Mouse (Mus musculus) naive thymus-derived CD4-positive, alpha-beta T cell, adult 2 months (primary cell): Measurements from ENCODE around the gene Ttc13.

Experiments
- DNase-seq: peaks from one replicate; pipeline ENCODE4 v3.0.0-alpha.2; 2011; ENCODE audit warnings: low read depth

The Ttc13 gene

DNA sequence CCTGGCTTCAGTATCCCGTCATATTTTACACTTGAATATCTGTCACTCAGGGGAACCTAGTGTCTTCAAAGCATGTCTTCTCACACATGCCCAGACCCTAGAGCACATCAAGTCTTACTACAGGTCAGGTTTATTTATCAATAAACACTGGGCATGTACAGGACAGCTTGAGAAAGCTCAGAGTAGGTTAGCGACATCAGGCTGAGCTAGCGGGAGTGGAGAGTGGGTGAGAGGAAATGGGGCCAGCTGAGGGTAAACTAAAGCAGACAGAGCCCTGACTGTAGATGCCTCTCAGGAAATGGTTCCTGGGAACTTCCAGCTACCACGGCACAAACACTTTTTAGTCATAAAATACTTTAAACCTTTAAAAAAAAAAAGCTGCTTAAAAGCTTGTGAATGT, 18.3 kb downstream of the Ttc13 start:
- DNase-seq = peak; percentile 58

DNA sequence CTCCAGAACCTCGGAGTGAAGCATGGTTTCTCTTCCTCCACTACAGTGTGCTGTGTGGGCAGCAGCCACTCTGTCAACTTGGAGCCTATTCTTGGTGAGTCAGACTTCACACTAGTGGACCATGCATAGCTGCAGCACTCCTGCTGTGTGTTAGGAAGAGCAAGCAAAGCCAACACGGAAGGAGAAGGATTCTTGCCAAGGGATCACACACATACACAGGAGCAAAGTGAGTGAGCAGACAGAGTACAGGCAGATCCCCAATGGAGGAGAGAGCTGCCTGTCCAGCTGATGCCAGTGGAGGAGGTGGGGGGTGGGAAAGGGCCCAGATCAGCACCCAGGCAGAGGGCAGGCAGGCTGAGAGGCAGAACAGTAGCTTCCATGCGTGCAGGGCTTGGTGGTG, 19.6 kb downstream of the Ttc13 start:
- DNase-seq = no peak

DNA sequence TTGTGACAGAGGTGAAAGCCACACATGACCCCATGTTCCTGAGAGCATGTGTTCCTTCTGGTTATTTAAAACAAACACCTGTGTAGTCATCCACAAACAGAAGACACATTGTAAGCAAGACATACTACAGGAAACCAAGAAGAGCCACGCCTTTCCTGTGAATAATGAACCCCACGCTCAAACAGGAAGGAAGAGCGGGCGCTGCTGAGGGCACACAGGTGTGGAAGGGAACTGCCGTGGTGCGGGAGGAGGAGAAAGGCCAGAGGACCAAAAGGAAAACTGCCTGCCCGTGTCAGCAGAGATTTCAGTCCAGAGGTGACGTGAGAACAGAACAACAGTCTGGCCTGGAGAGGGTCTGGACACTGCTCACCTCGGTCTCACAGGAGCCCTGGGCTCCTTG, 20.8 kb downstream of the Ttc13 start:
- DNase-seq = peak; percentile 82

DNA sequence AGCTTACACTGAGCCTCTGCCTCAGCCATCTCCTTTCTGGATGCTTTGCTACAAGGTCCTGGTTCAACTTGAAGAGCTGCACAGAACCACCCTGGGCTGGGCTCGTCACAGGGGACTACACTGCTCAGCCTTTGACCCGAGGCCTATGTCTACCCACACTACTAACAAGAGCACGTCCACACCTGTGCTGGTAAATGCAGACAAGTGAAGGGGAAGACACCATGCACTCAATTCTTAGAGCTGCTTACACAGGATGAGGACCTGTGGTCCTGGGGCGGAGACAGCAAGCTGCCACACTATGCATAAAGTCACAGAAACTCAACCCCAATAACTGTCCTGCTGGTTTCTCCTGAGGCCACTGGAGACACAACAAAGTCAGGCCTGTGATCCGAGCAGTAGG, 21.5 kb downstream of the Ttc13 start:
- DNase-seq = peak; percentile 40

DNA sequence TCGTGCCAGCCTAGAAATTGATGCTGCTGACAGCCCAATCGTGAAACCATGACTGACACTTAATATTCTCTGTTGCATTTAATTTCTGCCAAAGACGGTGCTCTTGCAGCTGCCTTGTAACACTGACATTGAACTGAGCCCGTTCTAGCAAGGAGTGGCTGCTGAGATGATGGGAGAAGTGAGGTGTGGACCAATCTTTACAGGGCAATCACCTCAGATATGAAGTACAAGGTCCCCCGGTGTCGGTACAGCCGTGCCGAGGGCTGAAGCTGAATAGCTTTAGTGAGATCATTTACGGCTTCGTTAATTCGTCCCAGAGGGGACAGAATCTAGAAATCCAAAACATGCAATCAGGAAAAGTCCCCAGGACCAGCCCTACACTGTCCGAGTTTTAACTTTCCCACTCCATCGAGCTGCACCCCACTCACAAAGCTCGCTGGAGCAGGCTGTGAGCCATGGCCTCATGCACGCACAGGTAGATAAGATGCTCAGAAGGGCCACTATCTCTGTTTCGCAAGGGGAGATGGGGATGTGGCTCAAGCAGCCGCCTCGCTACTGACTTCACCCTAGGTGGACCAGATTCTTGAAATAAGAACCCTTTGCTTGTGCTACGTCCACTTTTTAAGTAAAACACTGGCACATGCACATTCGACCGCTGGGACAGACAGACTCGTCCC, 26.2 kb downstream of the Ttc13 start:
- DNase-seq = no peak

DNA sequence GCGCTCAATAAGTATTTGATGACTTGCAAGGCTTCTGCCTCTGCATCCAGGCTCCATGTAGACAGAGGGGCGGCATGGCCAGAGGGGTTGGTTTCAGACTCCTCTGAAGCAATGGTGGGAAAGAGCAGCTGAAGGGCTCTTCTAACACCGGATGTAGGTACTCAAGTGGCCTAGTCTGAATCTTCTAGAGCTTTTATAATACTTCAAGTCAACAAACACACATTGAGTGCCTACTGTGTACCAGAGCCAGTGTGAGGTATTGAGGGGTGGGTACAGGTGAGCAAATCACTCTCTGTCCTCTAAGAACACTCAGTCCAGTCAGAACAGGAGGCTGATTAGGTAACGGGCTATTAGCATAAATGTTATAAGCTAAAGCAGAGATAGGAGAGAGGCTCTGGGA, 30.1 kb downstream of the Ttc13 start:
- no peak for DNase-seq

DNA sequence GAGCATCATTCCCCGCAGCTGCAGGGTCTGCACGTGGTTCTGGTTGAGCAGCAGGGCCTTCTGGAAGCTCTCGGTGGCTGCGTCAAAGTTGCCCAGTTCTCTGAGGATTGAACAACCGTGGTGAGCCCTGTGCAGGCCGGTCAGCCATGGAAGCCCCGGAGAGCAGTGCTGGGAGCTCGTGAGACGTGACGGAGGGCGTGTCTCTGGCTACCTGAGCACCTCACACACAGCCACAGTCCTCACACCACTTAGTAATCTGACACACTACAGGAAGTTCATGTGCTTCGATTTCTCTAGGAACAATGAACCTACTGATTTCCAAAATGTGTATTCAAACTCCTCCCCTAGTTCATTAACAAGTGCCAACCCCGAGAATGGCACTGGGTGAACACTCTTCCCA, 32.9 kb downstream of the Ttc13 start:
- DNase-seq = no peak

DNA sequence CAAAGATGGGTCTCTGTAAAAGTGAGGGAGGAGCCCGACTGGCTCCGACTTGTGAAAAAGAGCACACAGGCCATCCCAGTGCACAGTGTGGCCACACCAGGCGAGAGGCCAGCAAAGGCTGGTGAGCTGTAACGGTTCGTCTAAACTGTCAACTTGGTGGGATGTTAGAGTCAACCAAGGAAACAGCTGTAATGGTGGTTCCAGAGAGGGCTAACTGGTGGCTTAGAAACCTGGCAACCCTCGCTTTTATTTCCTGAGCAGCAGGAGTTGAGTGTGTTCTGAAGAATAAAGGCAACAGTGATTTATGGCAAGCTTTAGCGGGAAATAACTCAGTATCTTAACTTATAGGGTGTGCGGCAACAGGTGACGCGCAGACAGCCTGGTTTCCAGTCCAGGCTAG, 39.6 kb downstream of the Ttc13 start:
- DNase-seq = no peak

DNA sequence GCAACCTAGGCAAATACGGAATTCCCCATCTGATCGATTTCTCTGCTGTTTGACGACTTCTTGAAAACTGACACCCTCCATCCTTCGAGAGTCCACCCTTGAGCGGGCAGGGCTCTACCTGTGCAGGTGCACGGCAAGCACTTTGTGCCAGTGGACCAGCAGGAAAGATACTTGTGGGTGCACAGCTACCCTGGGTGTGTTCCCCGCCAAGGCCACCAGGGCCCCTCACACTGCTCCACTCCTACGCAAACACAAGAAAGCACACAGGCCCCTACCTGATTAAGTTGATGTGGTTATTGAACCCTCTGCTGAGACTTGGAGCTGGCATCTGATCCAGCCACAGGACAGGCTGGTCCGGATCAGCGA, 40.0 kb downstream of the Ttc13 start:
- DNase-seq = no peak

DNA sequence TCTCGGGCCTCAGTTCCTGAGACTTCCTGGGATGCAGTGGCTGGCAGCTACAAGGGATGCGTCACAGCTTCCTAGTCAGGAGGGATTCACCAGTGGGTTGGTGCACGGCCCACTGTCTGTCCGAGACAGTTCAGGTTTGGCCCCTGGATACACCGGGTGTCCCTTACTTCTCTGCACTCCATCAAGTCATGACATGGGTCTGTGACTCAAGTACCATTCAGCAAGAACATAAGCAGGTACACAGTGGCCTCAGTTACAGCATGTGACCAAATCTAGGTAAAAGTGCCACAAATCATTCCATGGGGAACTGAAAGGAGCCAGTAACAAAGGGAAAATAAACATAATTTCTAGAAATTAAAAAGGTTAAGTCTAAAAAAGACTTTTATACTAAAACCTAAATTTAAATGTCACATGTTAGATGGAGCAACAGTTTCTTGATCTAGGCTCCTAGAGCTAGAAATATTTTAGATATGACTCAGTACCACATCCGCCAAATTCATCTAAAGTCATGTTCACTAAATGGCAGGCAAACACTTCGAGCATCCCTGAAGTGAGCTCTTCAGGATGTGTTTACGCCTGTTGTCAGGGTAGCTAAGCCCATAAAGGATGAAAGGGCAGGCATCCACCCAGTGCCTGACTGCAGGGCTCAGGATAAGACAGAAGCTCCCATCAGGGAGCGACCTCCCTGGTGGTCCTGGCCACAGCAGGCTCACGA, 40.5 kb downstream of the Ttc13 start:
- no peak for DNase-seq

DNA sequence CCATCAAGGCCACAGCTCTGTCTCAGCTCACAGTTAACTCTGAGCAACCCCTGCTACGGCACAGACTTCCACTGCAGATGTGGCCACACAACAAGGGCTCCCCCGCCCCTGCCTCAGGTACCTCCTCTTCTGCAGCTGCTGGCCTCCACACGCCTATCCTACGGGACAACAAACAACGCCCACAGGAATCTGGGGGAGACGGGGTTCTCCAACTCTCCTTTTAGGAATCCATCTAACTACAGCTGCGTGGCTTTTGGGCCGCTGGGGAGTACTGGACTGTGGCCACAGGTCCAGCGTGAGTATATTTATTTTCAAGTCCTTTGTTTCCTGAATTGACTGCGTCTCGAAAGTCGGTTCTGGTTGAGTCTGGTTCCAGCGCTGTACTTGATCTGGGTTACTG, 43.5 kb downstream of the Ttc13 start:
- no peak for DNase-seq

DNA sequence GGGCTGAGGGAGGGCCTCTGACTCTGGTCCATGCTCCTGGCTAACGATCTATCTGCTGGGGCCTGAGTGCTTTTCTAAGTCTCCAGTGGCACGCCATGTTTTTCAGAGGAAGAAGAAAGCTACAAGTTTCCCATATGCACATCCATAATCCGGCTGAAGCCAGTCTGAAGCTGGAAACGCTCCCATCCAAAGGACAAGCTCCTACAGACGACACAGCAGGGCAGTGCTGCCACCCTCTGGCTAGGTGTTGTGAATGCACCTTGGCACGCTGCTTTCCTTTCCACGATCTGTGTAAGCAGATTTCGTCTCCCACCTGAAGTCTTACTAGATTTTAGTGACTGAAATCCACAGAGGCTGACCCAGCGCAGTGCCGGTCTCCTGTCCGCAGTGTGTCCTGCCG, 44.3 kb downstream of the Ttc13 start:
- peak; percentile 65 for DNase-seq

DNA sequence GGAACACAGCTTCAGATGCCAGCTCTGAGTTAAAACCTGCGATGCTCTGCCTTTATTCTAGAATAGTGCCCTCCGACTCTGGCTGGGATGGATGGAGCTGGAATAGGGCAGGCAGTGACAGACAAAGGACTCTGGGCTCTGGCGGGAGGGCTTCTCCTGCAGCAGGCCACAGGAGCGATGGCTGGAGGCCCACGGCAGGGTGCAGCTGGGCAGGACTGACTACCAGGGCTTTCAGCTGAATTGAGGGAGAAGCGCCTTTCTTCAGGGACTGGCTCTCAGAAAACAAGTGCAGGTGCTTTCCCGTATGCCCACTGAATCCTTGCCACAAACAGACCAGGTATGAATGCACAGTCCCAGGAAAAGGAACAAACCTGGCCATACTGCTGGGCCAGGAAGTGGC, 44.7 kb downstream of the Ttc13 start:
- no peak for DNase-seq

DNA sequence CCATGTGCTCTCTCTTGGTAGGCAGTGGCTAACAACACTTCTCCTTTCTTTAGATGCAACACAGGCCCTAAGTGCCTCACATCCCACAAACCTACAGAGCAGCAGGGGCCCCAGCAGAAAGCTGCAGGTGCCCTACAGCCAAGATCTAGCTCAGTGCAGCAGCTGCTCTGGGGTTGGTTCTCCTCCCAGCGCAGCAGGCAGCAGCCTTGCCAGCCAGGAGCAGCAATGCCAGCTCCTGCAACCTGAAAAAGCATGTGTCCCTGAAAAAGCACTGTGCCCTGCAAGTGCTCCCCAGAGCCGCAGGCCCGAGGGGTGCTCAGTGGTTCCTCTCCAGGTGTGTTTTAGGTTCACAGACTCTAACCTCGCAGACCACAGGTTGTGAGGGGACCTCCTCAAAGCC, 45.1 kb downstream of the Ttc13 start:
- no peak for DNase-seq

DNA sequence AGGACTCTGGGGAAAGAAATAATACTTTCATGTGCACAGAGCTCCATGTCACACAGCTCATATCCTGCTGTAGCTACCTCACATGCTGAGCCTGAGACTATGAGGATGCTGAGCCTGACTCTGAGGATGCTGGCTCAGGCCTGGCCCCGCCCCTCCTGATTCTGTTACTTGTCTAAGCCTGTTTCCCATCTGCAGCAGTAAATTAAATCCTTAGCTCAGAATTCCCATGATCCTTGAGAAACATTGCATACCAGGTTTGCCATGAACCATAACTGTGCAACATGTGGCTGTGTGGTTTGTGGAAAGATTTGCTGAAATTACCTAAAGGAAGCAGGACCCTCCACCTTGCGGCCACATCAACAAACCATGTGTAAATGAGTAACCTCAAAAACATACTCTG, 49.4 kb downstream of the Ttc13 start:
- DNase-seq = no peak

DNA sequence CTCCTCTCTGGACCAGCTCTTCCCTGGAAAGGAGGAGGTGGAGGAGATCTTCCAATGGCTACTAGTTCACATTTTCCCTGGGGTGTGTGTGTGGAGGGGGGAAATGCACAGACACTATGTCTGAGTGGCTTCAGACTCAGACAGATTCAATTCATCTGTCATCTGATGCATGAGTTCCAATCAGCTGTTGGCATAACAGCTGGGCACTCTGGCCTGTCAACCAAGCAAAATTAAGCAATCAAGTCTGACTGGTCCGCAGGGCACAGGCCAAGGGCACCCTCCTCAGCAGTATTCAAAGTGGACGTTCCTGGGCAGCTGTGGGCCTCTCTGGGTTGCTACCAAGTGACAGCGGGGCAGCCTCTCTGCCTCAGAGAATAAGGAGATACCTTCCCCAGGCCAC, 53.0 kb downstream of the Ttc13 start:
- no peak for DNase-seq

DNA sequence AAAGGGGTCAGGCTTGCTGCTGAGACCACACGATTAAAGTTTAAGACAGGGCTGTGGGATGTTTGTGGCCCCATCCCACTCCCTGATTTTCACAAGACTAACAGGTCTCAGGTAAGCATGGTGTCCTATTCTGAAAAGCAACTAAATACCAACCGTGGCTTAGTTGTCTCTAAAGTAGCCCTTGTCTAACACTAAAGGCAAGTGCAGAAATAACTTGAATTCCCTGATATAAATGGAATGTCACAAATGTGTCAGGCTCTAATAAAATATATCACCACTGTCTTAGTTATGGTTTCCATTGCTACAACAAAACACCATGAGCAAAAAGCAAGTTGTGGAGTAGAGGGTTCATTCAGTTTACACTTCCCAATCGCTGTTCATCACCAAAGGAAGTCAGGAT, 57.4 kb downstream of the Ttc13 start:
- no peak for DNase-seq

DNA sequence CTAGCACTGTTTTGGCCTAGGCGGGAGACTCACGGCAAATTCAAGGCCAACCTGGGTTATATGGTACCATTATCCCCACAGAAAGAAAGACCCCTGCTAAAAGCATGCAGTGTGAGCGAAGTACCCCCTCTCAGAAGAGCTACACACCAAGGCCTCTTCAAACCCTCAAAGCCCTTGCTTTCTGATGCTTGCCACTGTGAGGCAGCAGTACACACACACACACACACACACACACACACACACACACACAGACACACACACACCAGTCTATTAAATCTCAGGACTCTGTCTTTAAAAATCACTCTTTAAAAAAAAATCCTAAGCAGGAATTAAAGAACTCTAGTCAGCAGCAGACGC, 57.9 kb downstream of the Ttc13 start:
- no peak for DNase-seq

DNA sequence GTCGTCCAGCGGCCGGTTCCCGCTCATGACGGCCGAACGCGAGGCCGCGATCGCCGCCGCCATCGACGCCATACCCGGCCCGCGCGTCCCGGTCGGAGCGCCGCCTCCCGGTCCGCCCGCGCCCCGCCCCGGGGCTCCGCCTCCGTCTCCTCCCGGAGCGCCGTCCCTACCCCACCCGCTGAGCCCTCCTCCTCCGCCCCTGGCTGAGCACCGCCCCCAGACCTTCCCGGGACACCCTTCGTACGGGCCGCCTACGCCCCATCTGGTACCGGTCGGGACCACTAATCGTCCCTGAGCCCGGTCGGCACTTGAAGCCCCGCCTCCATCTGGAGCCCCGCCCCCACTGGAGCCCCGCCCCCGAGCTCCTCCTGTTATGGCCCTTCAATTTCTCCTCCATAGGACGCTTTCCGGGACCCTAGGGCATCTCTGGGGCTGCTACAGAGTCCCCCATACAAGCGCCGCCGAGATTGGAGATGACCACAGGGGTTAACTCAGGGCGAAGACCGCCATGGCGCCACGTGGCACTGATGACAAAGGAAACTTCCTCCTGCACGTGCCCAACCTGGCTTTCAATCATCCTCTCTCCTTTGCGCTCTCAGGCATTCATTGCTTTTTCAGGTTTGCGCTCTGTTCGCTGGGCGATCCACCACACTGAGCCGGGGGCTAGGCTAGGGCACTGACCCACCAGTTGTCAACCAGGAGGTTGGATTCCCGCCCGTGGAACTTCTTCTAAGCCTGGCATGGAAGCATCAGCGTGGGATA, 58.5 kb downstream of the Ttc13 start, which contains the start of gene 2310022B05Rik:
TSS of gene 2310022B05Rik (minus strand) at position 258 of the 762 bp plus-strand sequence.
- DNase-seq = peak; percentile 86

DNA sequence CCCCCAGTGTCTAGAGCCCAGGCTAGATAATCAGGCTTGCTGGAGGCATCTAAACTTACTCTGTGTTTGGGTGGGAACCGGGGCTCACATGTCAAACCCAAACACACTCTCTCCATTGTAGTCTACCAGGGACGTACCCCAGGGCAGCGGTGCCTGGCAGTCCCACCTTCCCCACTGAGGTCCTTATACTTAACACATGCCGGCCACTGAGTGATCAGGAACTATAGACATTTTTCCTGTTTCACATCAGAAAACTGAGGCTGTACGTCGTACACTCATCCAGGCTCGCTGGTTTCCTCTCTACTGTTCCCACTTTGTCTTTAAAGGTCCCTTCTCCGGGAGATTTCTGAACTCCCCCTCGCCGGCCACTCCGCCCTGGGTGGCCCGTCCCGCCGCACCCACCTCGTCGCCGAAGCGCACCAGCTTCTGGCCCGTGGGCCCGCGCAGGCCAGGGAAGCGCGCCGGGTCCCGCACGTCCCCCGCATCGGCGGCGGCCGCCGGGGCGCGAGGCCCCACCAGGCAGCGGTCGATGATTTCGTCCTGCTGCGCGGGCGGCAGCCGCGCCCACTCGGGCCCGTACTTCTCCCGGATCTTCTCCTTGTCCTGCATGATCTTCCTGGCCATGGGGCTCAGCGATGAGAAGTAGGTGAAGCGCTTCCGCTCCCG, 59.2 kb downstream of the Ttc13 start:
- peak; percentile 40 for DNase-seq

DNA sequence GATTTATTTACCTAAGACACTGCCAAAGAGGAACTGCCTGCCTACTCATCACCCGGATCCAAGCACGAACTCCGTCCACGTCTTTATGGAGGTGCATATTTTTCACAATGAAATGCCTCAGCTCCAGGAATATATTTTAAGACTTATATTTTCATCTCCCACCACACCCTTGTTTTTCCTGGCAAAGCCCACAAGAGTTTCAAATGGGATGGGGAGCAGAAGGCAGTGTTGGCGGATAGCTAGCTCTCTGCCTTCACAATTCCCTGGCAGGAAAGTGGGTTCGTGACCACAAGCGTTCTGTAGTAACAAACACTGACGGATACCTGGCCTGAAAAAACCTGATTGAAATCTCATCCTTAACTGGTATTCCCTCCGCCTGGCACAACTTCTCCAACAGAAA, 60.0 kb downstream of the Ttc13 start:
- no peak for DNase-seq

DNA sequence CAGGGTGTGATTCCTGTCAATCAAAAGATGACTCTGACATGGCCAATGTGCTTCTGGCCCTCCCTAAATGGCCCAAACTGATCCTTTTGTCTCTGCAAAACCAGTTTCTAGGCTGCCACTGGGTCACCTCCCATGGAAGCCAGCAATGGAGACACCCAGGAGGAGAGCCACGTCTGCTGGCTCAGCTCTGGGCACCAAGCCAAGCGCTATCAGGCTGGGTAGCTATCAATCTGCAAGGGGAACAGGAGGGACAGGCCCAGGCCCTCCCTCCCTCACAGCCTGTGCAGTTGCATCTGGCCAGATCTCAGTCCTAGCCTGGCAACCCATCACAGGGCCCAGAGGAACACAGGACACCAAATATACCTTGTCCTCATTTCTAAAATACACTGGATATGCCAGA, 63.4 kb downstream of the Ttc13 start:
- DNase-seq = no peak

DNA sequence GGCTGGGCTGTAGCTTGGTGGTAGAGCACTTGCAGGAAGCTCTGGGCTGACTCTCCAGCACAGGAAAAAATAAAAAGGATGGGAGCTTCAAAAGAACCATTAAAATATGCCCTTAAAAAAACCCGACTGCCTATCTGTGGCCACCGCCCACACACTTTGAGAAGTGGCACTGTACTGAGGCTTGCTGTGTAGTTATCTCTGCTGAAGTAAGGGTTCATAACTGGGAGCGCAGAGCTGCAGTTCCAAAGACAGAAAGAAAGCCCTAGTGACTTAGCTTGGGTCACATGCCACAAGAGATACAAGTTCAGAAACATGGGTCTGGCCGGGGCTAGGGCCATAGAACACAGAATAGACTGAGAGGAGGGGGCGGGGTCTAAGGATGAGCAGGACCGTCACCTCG, 63.8 kb downstream of the Ttc13 start:
- no peak for DNase-seq
